Comparison of ENCODE assay signal across 8 mouse cellular contexts in genomic region chr5:129583331-129583730, GRCm38 (mm10). TPM values are rescaled to one million over a fixed set of nuclear protein-coding genes. Genes with fewer than 3 reads are reported as not detected.
DNase-seq lines count a peak whose midpoint lies in the region; ATAC-seq lines count a peak whose summit lies in the region.

No protein-coding gene starts in this region.

- 6% methylated on average over 12 of the region's 12 CpGs for WGBS in liver, embryonic 12.5 days (ENCODE audit: insufficient replicate concordance)
- WGBS in stomach, embryonic 16.5 days: 3% methylated on average over 12 of the region's 12 CpGs

- no peaks in the 10 kb centered on the region; the same call in 1 of the 2 replicates for H3K9me3 ChIP-seq in erythroblast, embryonic 14.5 days (ENCODE audit: control insufficient read depth, low read length)
- H3K9me3 ChIP-seq in megakaryocyte, embryonic 14.5 days: no peaks in the 10 kb centered on the region
- no peaks in the 10 kb centered on the region for H3K9me3 ChIP-seq in liver, embryonic 12.5 days (replicated peaks)
- H3K9me3 ChIP-seq in stomach, embryonic 16.5 days (replicated peaks; ENCODE audit: control insufficient read depth, low read length): no peaks in the 10 kb centered on the region

- H3K27ac ChIP-seq in liver, embryonic 12.5 days: no peak overlapping the region
- H3K27ac ChIP-seq in stomach, embryonic 16.5 days (ENCODE audit: low read length): no peak overlapping the region

- H3K4me3 ChIP-seq in erythroblast, embryonic 14.5 days (replicated peaks): peak overlapping the region; percentile 64
- H3K4me3 ChIP-seq in megakaryocyte, embryonic 14.5 days (replicated peaks): peak overlapping the region; percentile 94
- peak overlapping the region; percentile 63 for H3K4me3 ChIP-seq in liver, embryonic 12.5 days
- H3K4me3 ChIP-seq in stomach, embryonic 16.5 days (replicated peaks; ENCODE audit: low read length): peak overlapping the region; percentile 76

- peaks cover 85% of the 10 kb centered on the region for H3K27me3 ChIP-seq in erythroblast, embryonic 14.5 days (ENCODE audit: control insufficient read depth)
- peaks cover 84% of the 10 kb centered on the region for H3K27me3 ChIP-seq in megakaryocyte, embryonic 14.5 days (replicated peaks)
- peaks cover 93% of the 10 kb centered on the region for H3K27me3 ChIP-seq in liver, embryonic 12.5 days (replicated peaks)
- peaks cover 16% of the 10 kb centered on the region for H3K27me3 ChIP-seq in stomach, embryonic 16.5 days (ENCODE audit: control insufficient read depth, insufficient read depth, low read length)

- peaks cover 28% of the 10 kb centered on the region for H3K4me1 ChIP-seq in erythroblast, embryonic 14.5 days (ENCODE audit: control insufficient read depth)
- peaks cover 36% of the 10 kb centered on the region for H3K4me1 ChIP-seq in megakaryocyte, embryonic 14.5 days
- peaks cover 34% of the 10 kb centered on the region for H3K4me1 ChIP-seq in liver, embryonic 12.5 days
- peaks cover 9% of the 10 kb centered on the region; the same call in 1 of the 2 replicates for H3K4me1 ChIP-seq in stomach, embryonic 16.5 days (ENCODE audit: control insufficient read depth, insufficient read depth, low read length)

- ATAC-seq in erythroblast, adult 5-6 weeks (replicated peaks; ENCODE audit: low FRiP score, poor library complexity, severe bottlenecking): no peak
- ATAC-seq in megakaryocyte, adult 5-6 weeks (ENCODE audit: poor library complexity, severe bottlenecking): no peak
- ATAC-seq in liver, embryonic 12.5 days: no peak
- ATAC-seq in stomach, embryonic 16.5 days (ENCODE audit: insufficient read depth, low FRiP score): no peak

- no peak for DNase-seq in spleen, postnatal 14 days (ENCODE audit: low spot score in 2 of 2)
- DNase-seq in MN1 (ENCODE audit: low spot score): no peak

- H3K36me3 ChIP-seq in erythroblast, embryonic 14.5 days (ENCODE audit: control insufficient read depth): no peaks in the 10 kb centered on the region
- H3K36me3 ChIP-seq in megakaryocyte, embryonic 14.5 days (replicated peaks; ENCODE audit: low read length): no peaks in the 10 kb centered on the region
- H3K36me3 ChIP-seq in liver, embryonic 12.5 days: no peaks in the 10 kb centered on the region
- no peaks in the 10 kb centered on the region for H3K36me3 ChIP-seq in stomach, embryonic 16.5 days (ENCODE audit: control insufficient read depth, insufficient read depth, low read length)

- H3K4me2 ChIP-seq in liver, embryonic 12.5 days: peak overlapping the region; percentile 99
- peak overlapping the region; percentile 100 for H3K4me2 ChIP-seq in stomach, embryonic 16.5 days (ENCODE audit: low read depth, low read length)

- peak overlapping the region; percentile 68; the same call in 1 of the 2 replicates for H3K9ac ChIP-seq in liver, embryonic 12.5 days
- H3K9ac ChIP-seq in stomach, embryonic 16.5 days (ENCODE audit: low read length): peak overlapping the region; percentile 82

RNA-seq across cellular contexts. Expression of gene Mmp17, which starts 0.6 kb away (rescaled TPM):
- 0.01 and 0.07 TPM in 2 replicates for polyA plus RNA-seq in erythroblast, embryonic 14.5 days (2012)
- 0.63 TPM in 1 of 2 replicates, not detected in the other for total RNA-seq in erythroblast, adult 5-6 weeks (2015; ENCODE audit: low replicate concordance)
- 0.43 TPM in 1 of 2 replicates, not detected in the other for total RNA-seq in erythroblast, adult 5-6 weeks (2017; ENCODE audit: low replicate concordance)
- polyA plus RNA-seq in megakaryocyte, embryonic 14.5 days (2012; ENCODE audit: insufficient read depth, low replicate concordance): 0.76 TPM in 1 of 2 replicates, not detected in the other
- 0.18 and 0.49 TPM in 2 replicates for total RNA-seq in megakaryocyte, adult 5-6 weeks (2015)
- total RNA-seq in megakaryocyte, adult 5-6 weeks (2017): 0.04 TPM in 2 replicates
- polyA plus RNA-seq in liver, embryonic 12.5 days (2016; fragmentation: Nextera tagmentation; extraction: Ambion mirVana): 0.38 and 0.39 TPM in 2 replicates
- 2.5 and 3.3 TPM in 2 replicates for polyA plus RNA-seq in stomach, embryonic 16.5 days (2015; fragmentation: Nextera tagmentation; extraction: Ambion mirVana)
